Mouse (Mus musculus): ENCODE data around the gene Asgr1.

Asgr1 gene

GRCm38 (mm10) chr11:70027397-70027796 lies 26.5 kb upstream of the Asgr1 start:
- DNase-seq, result peak; percentile 84

GRCm38 (mm10) chr11:70028401-70029129 lies 25.3 kb upstream of the Asgr1 start:
- peak; percentile 63 for DNase-seq

- DNase-seq, result peak; percentile 83
Observed at GRCm38 (mm10) chr11:70029130-70029801, 24.6 kb upstream of the Asgr1 start.

GRCm38 (mm10) chr11:70029829-70030550 lies 23.9 kb upstream of the Asgr1 start:
- no peak for DNase-seq

- no peak for DNase-seq
Observed at GRCm38 (mm10) chr11:70030651-70031320, 23.1 kb upstream of the Asgr1 start.

GRCm38 (mm10) chr11:70031321-70031670 lies 22.6 kb upstream of the Asgr1 start:
- DNase-seq, result peak; percentile 47

- DNase-seq, result no peak
Observed at GRCm38 (mm10) chr11:70038174-70038573, 15.7 kb upstream of the Asgr1 start.

GRCm38 (mm10) chr11:70039631-70040030 lies 14.3 kb upstream of the Asgr1 start:
- DNase-seq, result peak; percentile 30

GRCm38 (mm10) chr11:70040184-70040583 lies 13.7 kb upstream of the Asgr1 start:
- peak; percentile 35 for DNase-seq

GRCm38 (mm10) chr11:70042309-70043085 lies 11.4 kb upstream of the Asgr1 start:
- peak; percentile 58 for DNase-seq

- DNase-seq, result no peak
Observed at GRCm38 (mm10) chr11:70043665-70044064, 10.2 kb upstream of the Asgr1 start.

- no peak for DNase-seq
Observed at GRCm38 (mm10) chr11:70045435-70045834, 8.4 kb upstream of the Asgr1 start.

GRCm38 (mm10) chr11:70049366-70049765 lies 4.5 kb upstream of the Asgr1 start:
- no peak for DNase-seq

GRCm38 (mm10) chr11:70049816-70050215 lies 4.1 kb upstream of the Asgr1 start:
- no peak for DNase-seq

- DNase-seq, result peak; percentile 44
Observed at GRCm38 (mm10) chr11:70053156-70053555, 729 bp upstream of the Asgr1 start.

- peak; percentile 68 for DNase-seq
Observed at GRCm38 (mm10) chr11:70055618-70056214, 1.8 kb downstream of the Asgr1 start.

GRCm38 (mm10) chr11:70057805-70058204 lies 3.9 kb downstream of the Asgr1 start:
- no peak for DNase-seq

- no peak for DNase-seq
Observed at GRCm38 (mm10) chr11:70059930-70060329, 6.0 kb downstream of the Asgr1 start.

GRCm38 (mm10) chr11:70063053-70063452 lies 9.2 kb downstream of the Asgr1 start:
- no peak for DNase-seq

- DNase-seq, result no peak
Observed at GRCm38 (mm10) chr11:70066701-70067100, 12.8 kb downstream of the Asgr1 start.

GRCm38 (mm10) chr11:70068245-70068644 lies 14.4 kb downstream of the Asgr1 start:
- DNase-seq, result no peak

- DNase-seq, result no peak
Observed at GRCm38 (mm10) chr11:70070057-70070456, 16.2 kb downstream of the Asgr1 start.

Data from cerebellum, adult 9-11 months (tissue).